Mouse (Mus musculus): ENCODE results near the gene Enox1. TPM values are rescaled to one million over a fixed set of nuclear protein-coding genes. Genes with fewer than 3 reads are reported as not detected.

The Enox1 gene
- total RNA-seq, 2 experiments from 2014 or later: 52.0 to 52.2 TPM

DNA sequence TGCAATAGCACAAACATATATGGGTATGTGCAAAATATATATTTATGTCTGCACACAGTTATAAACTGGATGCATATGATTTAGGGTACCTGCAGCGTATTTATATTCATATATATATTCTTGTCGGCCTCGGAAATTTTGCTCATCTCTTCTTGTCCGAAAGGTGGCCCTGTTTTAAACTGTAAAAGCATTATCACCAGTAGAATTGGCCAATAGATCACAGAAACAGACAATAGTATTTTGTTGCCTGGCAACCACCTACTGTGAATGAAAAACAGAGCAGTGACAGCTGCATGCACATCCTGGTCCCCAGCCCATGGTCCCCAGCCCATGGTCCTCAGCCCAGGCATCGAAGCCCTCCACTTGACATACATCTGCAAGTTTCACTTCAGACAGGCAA is 2.8 kb downstream of the Enox1 start:
- intact Hi-C loops (cut with DNase I): loop anchor here (5.0 kb wide), 3 partner anchors 98 to 323 kb away; no protein-coding TSS in a partner anchor
- H3K4me3 ChIP-seq: peak overlapping the region; percentile 14
- peak; percentile 10 for TF ChIP-seq CTCF (IDR thresholded peaks at IDR 0.05)
- DNase-seq (ENCODE audit: extremely low spot score in 1 of 2, low spot score in 2 of 2): no peak
- no peak overlapping the region for H3K27ac ChIP-seq

GRCm38 (mm10) chr14:77162496-77162895 is 5.9 kb downstream of the Enox1 start:
- intact Hi-C loops (cut with DNase I): no loop called here
- Histone ChIP-seq H3K27ac (no peak overlapping the region), H3K4me3 (no peak overlapping the region)
- TF ChIP-seq CTCF (IDR thresholded peaks at IDR 0.05): no peak
- no peak for DNase-seq (ENCODE audit: extremely low spot score in 1 of 2, low spot score in 2 of 2)

- no peak for TF ChIP-seq CTCF (IDR thresholded peaks at IDR 0.05)
- no peak overlapping the region for H3K4me3 ChIP-seq
- no peak overlapping the region for H3K27ac ChIP-seq
- intact Hi-C loops (cut with DNase I): no loop called here
- no peak for DNase-seq (ENCODE audit: extremely low spot score in 1 of 2, low spot score in 2 of 2)
Observed at GRCm38 (mm10) chr14:77164396-77164795, 7.8 kb downstream of the Enox1 start.

GRCm38 (mm10) chr14:77168161-77168560 is 11.6 kb downstream of the Enox1 start:
- intact Hi-C loops (cut with DNase I): no loop called here

DNA sequence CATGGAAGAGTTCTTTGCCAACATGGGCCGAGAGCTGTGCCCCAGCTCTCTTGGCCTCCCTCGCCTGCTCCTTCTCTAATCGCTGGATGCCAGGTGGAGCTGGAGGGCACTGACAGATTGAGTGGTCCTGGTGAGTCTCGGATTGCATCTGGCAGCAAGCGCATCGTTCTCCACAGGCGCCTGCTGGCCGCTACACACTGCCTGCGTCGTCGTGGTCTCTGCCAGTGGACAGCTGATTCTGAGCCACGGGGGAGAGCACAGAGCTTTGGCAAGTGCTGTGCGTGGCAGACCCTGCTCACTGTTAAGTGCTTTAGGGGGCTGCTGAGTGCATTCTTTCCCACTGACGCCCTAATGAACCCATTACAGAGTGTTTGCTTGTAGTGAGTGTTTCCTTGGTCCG is 17.9 kb downstream of the Enox1 start:
- no peak overlapping the region for H3K4me3 ChIP-seq
- no peak for TF ChIP-seq CTCF (IDR thresholded peaks at IDR 0.05)
- no peak for DNase-seq (ENCODE audit: extremely low spot score in 1 of 2, low spot score in 2 of 2)
- no peak overlapping the region for H3K27ac ChIP-seq
- intact Hi-C loops (cut with DNase I): no loop called here

More at GRCm38 (mm10) chr14:77168161-77168560, 11.6 kb downstream of the Enox1 start:
- no peak overlapping the region for H3K27ac ChIP-seq
- no peak for DNase-seq (ENCODE audit: extremely low spot score in 1 of 2, low spot score in 2 of 2)
- no peak overlapping the region for H3K4me3 ChIP-seq
- TF ChIP-seq CTCF (IDR thresholded peaks at IDR 0.05): no peak

DNA sequence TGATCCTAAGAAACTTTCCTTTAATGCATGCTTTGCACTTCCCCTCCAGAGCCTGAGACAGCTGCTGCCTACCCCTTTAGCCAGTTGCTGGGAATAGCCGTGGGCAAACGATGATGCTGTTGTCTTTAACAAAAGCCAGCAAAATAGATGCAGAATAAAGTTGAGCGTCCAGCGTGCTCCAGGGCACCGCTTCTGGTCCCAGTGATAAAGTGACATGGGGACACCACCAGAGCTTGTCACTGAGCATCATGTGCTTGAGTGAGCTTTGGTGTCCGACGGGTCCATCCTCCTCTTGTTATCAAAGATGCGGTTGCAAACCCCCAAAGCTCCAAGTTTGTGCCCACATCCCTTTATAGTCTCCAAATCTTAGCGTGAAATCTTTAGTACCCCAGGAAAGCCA is 18.4 kb downstream of the Enox1 start:
- TF ChIP-seq CTCF (IDR thresholded peaks at IDR 0.05): no peak
- DNase-seq (ENCODE audit: extremely low spot score in 1 of 2, low spot score in 2 of 2): no peak
- intact Hi-C loops (cut with DNase I): no loop called here
- no peak overlapping the region for H3K4me3 ChIP-seq
- no peak overlapping the region for H3K27ac ChIP-seq

DNA sequence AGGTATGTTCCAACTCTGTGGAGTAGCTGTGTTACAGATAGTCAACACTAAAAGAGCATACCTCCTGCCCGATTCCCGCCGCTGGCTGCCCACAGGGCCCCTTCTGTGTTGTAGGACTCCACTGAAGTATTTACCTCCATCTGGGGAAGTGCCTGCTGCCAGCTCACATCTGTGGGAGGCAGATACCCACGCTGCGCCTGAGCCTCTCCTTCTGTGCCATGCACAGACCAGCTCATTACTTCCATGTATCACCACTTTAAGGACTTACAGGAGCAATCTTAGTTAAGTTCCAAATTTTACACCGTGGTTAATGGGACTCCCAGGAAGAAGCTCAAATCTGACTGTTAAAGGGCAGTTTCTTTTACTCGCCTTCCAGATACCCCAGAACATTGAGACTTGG is 23.7 kb downstream of the Enox1 start:
- no peak for TF ChIP-seq CTCF (IDR thresholded peaks at IDR 0.05)
- DNase-seq (ENCODE audit: extremely low spot score in 1 of 2, low spot score in 2 of 2): peak; percentile 27 to 67
- Histone ChIP-seq H3K4me3 (no peak overlapping the region), H3K27ac (no peak overlapping the region)
- intact Hi-C loops (cut with DNase I): no loop called here

- Histone ChIP-seq H3K27ac (no peak overlapping the region), H3K4me3 (no peak overlapping the region)
- intact Hi-C loops (cut with DNase I): no loop called here
- no peak for TF ChIP-seq CTCF (IDR thresholded peaks at IDR 0.05)
- no peak for DNase-seq (ENCODE audit: extremely low spot score in 1 of 2, low spot score in 2 of 2)
Observed at GRCm38 (mm10) chr14:77180753-77181374, 24.3 kb downstream of the Enox1 start.

GRCm38 (mm10) chr14:77183491-77183890 is 26.9 kb downstream of the Enox1 start:
- no peak overlapping the region for H3K4me3 ChIP-seq
- intact Hi-C loops (cut with DNase I): no loop called here
- no peak for TF ChIP-seq CTCF (IDR thresholded peaks at IDR 0.05)
- no peak overlapping the region for H3K27ac ChIP-seq
- no peak for DNase-seq (ENCODE audit: extremely low spot score in 1 of 2, low spot score in 2 of 2)

- intact Hi-C loops (cut with DNase I): no loop called here
- TF ChIP-seq CTCF (IDR thresholded peaks at IDR 0.05): no peak
- H3K27ac ChIP-seq: no peak overlapping the region
- no peak for DNase-seq (ENCODE audit: extremely low spot score in 1 of 2, low spot score in 2 of 2)
- no peak overlapping the region for H3K4me3 ChIP-seq
Observed at GRCm38 (mm10) chr14:77190158-77190557, 33.6 kb downstream of the Enox1 start.

- intact Hi-C loops (cut with DNase I): no loop called here
- TF ChIP-seq CTCF (IDR thresholded peaks at IDR 0.05): no peak
- Histone ChIP-seq H3K4me3 (no peak overlapping the region), H3K27ac (no peak overlapping the region)
- DNase-seq (ENCODE audit: extremely low spot score in 1 of 2, low spot score in 2 of 2): no peak
Observed at GRCm38 (mm10) chr14:77195314-77196020, 38.9 kb downstream of the Enox1 start.

GRCm38 (mm10) chr14:77196246-77196645 is 39.7 kb downstream of the Enox1 start:
- intact Hi-C loops (cut with DNase I): no loop called here
- no peak for DNase-seq (ENCODE audit: extremely low spot score in 1 of 2, low spot score in 2 of 2)
- H3K4me3 ChIP-seq: no peak overlapping the region
- TF ChIP-seq CTCF (IDR thresholded peaks at IDR 0.05): no peak
- no peak overlapping the region for H3K27ac ChIP-seq

All from left cerebral cortex, adult 2 months (tissue).